Mouse (Mus musculus) spleen, adult 2 months (tissue): ENCODE data around the gene Anxa6.

Experiments used
- CTCF ChIP-seq: fragments of 200-500 bp; IDR thresholded peaks from 2 replicates; pipeline ENCODE4 v1.5.1; 2011; ENCODE audit warnings: mild to moderate bottlenecking, inconsistent platforms; ENCODE audit not compliant: insufficient read depth, insufficient read length, insufficient replicate concordance; ENCODE audit errors: extremely low read depth
- POLR2A ChIP-seq: fragments of 200-500 bp; IDR thresholded peaks from 2 replicates; pipeline ENCODE4 v1.6.1; 2011; ENCODE audit warnings: low read depth, low read length, inconsistent platforms

GRCm38 (mm10) chr11:54960251-54960650 lies 73.0 kb downstream of the Anxa6 start:
- TF ChIP-seq CTCF (no peak), POLR2A (no peak)
